Mouse (Mus musculus) ES-Bruce4 (cell line): ENCODE data around the gene Rabep1.

Source experiments
- CTCF ChIP-seq: IDR thresholded peaks from one replicate; pipeline ENCODE4 v1.8.1; 2011; ENCODE audit warnings: low read depth, low read length
- POLR2A ChIP-seq: IDR thresholded peaks from one replicate; pipeline ENCODE4 v1.8.1; 2011; ENCODE audit warnings: low read length; ENCODE audit not compliant: insufficient read depth

DNA sequence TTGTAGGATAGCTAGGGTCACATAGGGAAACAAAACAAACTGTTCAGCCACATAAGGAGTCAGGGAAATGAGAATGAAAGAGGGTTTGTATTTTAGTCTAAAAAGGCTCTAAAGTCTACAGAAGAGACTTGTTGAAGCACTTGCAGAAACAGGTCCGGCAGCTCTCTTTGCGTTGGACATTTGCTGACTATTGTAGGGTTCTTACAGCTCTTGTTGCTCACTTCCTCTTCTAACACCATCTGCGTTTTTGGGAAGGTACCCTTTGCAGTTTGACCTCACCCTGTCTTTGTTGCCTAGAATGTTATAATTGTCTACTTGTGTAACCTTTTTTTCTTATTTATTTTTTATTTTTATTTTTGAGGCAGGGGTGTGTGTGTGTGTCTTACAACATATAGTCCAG is 53.1 kb downstream of the Rabep1 start:
- no peak for TF ChIP-seq CTCF
- no peak for TF ChIP-seq POLR2A
